Mouse (Mus musculus): ENCODE results near the gene Fank1. TPM values are rescaled to one million over a fixed set of nuclear protein-coding genes. Genes with fewer than 3 reads are reported as not detected.
"Not testable (repeated sequence)": the region's sequence is repeated elsewhere in the genome, so short reads cannot be mapped to it uniquely, and the experiment has no call there.

The Fank1 gene
- polyA plus RNA-seq, 1 experiment from 2014 or later = 0.36 TPM

GRCm38 (mm10) chr7:133872701-133873100, 96.0 kb downstream of the Fank1 start:
- Histone ChIP-seq H3K9me3 (ENCODE audit: low read length) (no peaks in the 10 kb centered on the region), H3K4me2 (replicated peaks; ENCODE audit: low read depth, low read length) (no peak overlapping the region), H3K4me3 (ENCODE audit: low read length) (no peak overlapping the region), H3K27ac (ENCODE audit: low read length) (no peak overlapping the region), H3K4me1 (ENCODE audit: insufficient read depth, low read length) (no peaks in the 10 kb centered on the region; the same call in 1 of the 2 replicates), H3K9ac (replicated peaks; ENCODE audit: low read length) (no peak overlapping the region), H3K36me3 (ENCODE audit: insufficient read depth, low read length) (no peaks in the 10 kb centered on the region), H3K27me3 (ENCODE audit: insufficient read depth, low read length) (no peaks in the 10 kb centered on the region)
- ATAC-seq (ENCODE audit: low FRiP score, low TSS enrichment) = no peak
- 71% methylated on average over 5 of the region's 5 CpGs for WGBS

- peaks cover 3% of the 10 kb centered on the region; the same call in 1 of the 2 replicates for H3K9me3 ChIP-seq (ENCODE audit: low read length)
- H3K4me1 ChIP-seq (ENCODE audit: insufficient read depth, low read length) = no peaks in the 10 kb centered on the region; the same call in 1 of the 2 replicates
- no peak overlapping the region for H3K4me3 ChIP-seq (ENCODE audit: low read length)
- ATAC-seq (ENCODE audit: low FRiP score, low TSS enrichment) = no peak
- no peak overlapping the region for H3K9ac ChIP-seq (replicated peaks; ENCODE audit: low read length)
- H3K27ac ChIP-seq (ENCODE audit: low read length) = no peak overlapping the region
- 71% methylated on average over 3 of the region's 3 CpGs for WGBS
- H3K36me3 ChIP-seq (ENCODE audit: insufficient read depth, low read length) = no peaks in the 10 kb centered on the region
- H3K4me2 ChIP-seq (replicated peaks; ENCODE audit: low read depth, low read length) = no peak overlapping the region
- no peaks in the 10 kb centered on the region for H3K27me3 ChIP-seq (ENCODE audit: insufficient read depth, low read length)
These were observed 99.5 kb downstream of the Fank1 start for GRCm38 (mm10) chr7:133876139-133876538.

- no peak for ATAC-seq (ENCODE audit: low FRiP score, low TSS enrichment)
- H3K9ac ChIP-seq (replicated peaks; ENCODE audit: low read length) = no peak overlapping the region
- 64% methylated on average over 17 of the region's 17 CpGs for WGBS
These were observed 100.1 kb downstream of the Fank1 start for GRCm38 (mm10) chr7:133876646-133877342.

GRCm38 (mm10) chr7:133879761-133880160, 103.1 kb downstream of the Fank1 start:
- H3K9me3 ChIP-seq (ENCODE audit: low read length) = peaks cover 3% of the 10 kb centered on the region; the same call in 1 of the 2 replicates
- no peak for ATAC-seq (ENCODE audit: low FRiP score, low TSS enrichment)
- H3K27ac ChIP-seq (ENCODE audit: low read length) = no peak overlapping the region
- H3K36me3 ChIP-seq (ENCODE audit: insufficient read depth, low read length) = no peaks in the 10 kb centered on the region
- no peak overlapping the region for H3K4me3 ChIP-seq (ENCODE audit: low read length)
- no peaks in the 10 kb centered on the region for H3K27me3 ChIP-seq (ENCODE audit: insufficient read depth, low read length)
- peaks cover 3% of the 10 kb centered on the region; the same call in 1 of the 2 replicates for H3K4me1 ChIP-seq (ENCODE audit: insufficient read depth, low read length)
- WGBS = 85% methylated on average over 8 of the region's 8 CpGs
- H3K4me2 ChIP-seq (replicated peaks; ENCODE audit: low read depth, low read length) = no peak overlapping the region
- H3K9ac ChIP-seq (replicated peaks; ENCODE audit: low read length) = no peak overlapping the region

More at GRCm38 (mm10) chr7:133876646-133877342, 100.1 kb downstream of the Fank1 start:
- Histone ChIP-seq H3K9me3 (ENCODE audit: low read length) (peaks cover 3% of the 10 kb centered on the region; the same call in 1 of the 2 replicates), H3K4me1 (ENCODE audit: insufficient read depth, low read length) (no peaks in the 10 kb centered on the region; the same call in 1 of the 2 replicates), H3K27me3 (ENCODE audit: insufficient read depth, low read length) (no peaks in the 10 kb centered on the region), H3K4me2 (replicated peaks; ENCODE audit: low read depth, low read length) (no peak overlapping the region), H3K27ac (ENCODE audit: low read length) (no peak overlapping the region), H3K4me3 (ENCODE audit: low read length) (no peak overlapping the region), H3K36me3 (ENCODE audit: insufficient read depth, low read length) (no peaks in the 10 kb centered on the region)

GRCm38 (mm10) chr7:133884759-133885431, 108.2 kb downstream of the Fank1 start:
- H3K36me3 ChIP-seq (ENCODE audit: insufficient read depth, low read length); H3K4me1 ChIP-seq (ENCODE audit: insufficient read depth, low read length); H3K4me2 ChIP-seq (replicated peaks; ENCODE audit: low read depth, low read length); H3K9me3 ChIP-seq (ENCODE audit: low read length); H3K9ac ChIP-seq (replicated peaks; ENCODE audit: low read length); ATAC-seq (ENCODE audit: low FRiP score, low TSS enrichment); H3K27me3 ChIP-seq (ENCODE audit: insufficient read depth, low read length); H3K4me3 ChIP-seq (ENCODE audit: low read length); H3K27ac ChIP-seq (ENCODE audit: low read length): not testable (repeated sequence)
- WGBS = 65% methylated on average over 5 of the region's 9 CpGs

- H3K27ac ChIP-seq (ENCODE audit: low read length) = no peak overlapping the region
- peaks cover 3% of the 10 kb centered on the region; the same call in 1 of the 2 replicates for H3K4me1 ChIP-seq (ENCODE audit: insufficient read depth, low read length)
- no peaks in the 10 kb centered on the region for H3K27me3 ChIP-seq (ENCODE audit: insufficient read depth, low read length)
- no peak for ATAC-seq (ENCODE audit: low FRiP score, low TSS enrichment)
- no peak overlapping the region for H3K4me2 ChIP-seq (replicated peaks; ENCODE audit: low read depth, low read length)
- H3K9me3 ChIP-seq (ENCODE audit: low read length) = no peaks in the 10 kb centered on the region
- 77% methylated on average over 19 of the region's 19 CpGs for WGBS
- H3K9ac ChIP-seq (replicated peaks; ENCODE audit: low read length) = no peak overlapping the region
- no peaks in the 10 kb centered on the region for H3K36me3 ChIP-seq (ENCODE audit: insufficient read depth, low read length)
- no peak overlapping the region for H3K4me3 ChIP-seq (ENCODE audit: low read length)
These were observed 112.6 kb downstream of the Fank1 start for GRCm38 (mm10) chr7:133888926-133889920.

- no peaks in the 10 kb centered on the region for H3K9me3 ChIP-seq (ENCODE audit: low read length)
- no peak for ATAC-seq (ENCODE audit: low FRiP score, low TSS enrichment)
These were observed 113.3 kb downstream of the Fank1 start for GRCm38 (mm10) chr7:133889986-133890385.

GRCm38 (mm10) chr7:133891298-133891697, 114.6 kb downstream of the Fank1 start:
- no peak overlapping the region for H3K4me3 ChIP-seq (ENCODE audit: low read length)
- peaks cover 3% of the 10 kb centered on the region; the same call in 1 of the 2 replicates for H3K4me1 ChIP-seq (ENCODE audit: insufficient read depth, low read length)
- no peaks in the 10 kb centered on the region for H3K36me3 ChIP-seq (ENCODE audit: insufficient read depth, low read length)
- H3K9me3 ChIP-seq (ENCODE audit: low read length) = no peaks in the 10 kb centered on the region
- WGBS = 87% methylated on average over 9 of the region's 9 CpGs
- H3K9ac ChIP-seq (replicated peaks; ENCODE audit: low read length) = no peak overlapping the region
- no peaks in the 10 kb centered on the region for H3K27me3 ChIP-seq (ENCODE audit: insufficient read depth, low read length)
- no peak overlapping the region for H3K4me2 ChIP-seq (replicated peaks; ENCODE audit: low read depth, low read length)
- H3K27ac ChIP-seq (ENCODE audit: low read length) = no peak overlapping the region
- ATAC-seq (ENCODE audit: low FRiP score, low TSS enrichment) = no peak

More at GRCm38 (mm10) chr7:133889986-133890385, 113.3 kb downstream of the Fank1 start:
- Histone ChIP-seq H3K27me3 (ENCODE audit: insufficient read depth, low read length) (no peaks in the 10 kb centered on the region), H3K9ac (replicated peaks; ENCODE audit: low read length) (no peak overlapping the region), H3K36me3 (ENCODE audit: insufficient read depth, low read length) (no peaks in the 10 kb centered on the region), H3K4me1 (ENCODE audit: insufficient read depth, low read length) (peaks cover 3% of the 10 kb centered on the region; the same call in 1 of the 2 replicates), H3K27ac (ENCODE audit: low read length) (no peak overlapping the region), H3K4me3 (ENCODE audit: low read length) (no peak overlapping the region), H3K4me2 (replicated peaks; ENCODE audit: low read depth, low read length) (no peak overlapping the region)
- 88% methylated on average over 4 of the region's 4 CpGs for WGBS

GRCm38 (mm10) chr7:133891796-133892195, 115.1 kb downstream of the Fank1 start:
- no peaks in the 10 kb centered on the region for H3K9me3 ChIP-seq (ENCODE audit: low read length)
- H3K4me1 ChIP-seq (ENCODE audit: insufficient read depth, low read length) = peaks cover 3% of the 10 kb centered on the region; the same call in 1 of the 2 replicates
- no peak overlapping the region for H3K4me3 ChIP-seq (ENCODE audit: low read length)
- H3K27me3 ChIP-seq (ENCODE audit: insufficient read depth, low read length) = no peaks in the 10 kb centered on the region
- H3K9ac ChIP-seq (replicated peaks; ENCODE audit: low read length) = no peak overlapping the region
- no peak overlapping the region for H3K27ac ChIP-seq (ENCODE audit: low read length)
- H3K4me2 ChIP-seq (replicated peaks; ENCODE audit: low read depth, low read length) = no peak overlapping the region
- no peaks in the 10 kb centered on the region for H3K36me3 ChIP-seq (ENCODE audit: insufficient read depth, low read length)
- ATAC-seq (ENCODE audit: low FRiP score, low TSS enrichment) = no peak
- WGBS = 78% methylated on average over 4 of the region's 4 CpGs
